Comparison of ENCODE assay signal across 28 mouse cellular contexts in genomic region chr1:96019443-96019842, GRCm38 (mm10).
DNase-seq lines count a peak whose midpoint lies in the region; ATAC-seq and TF ChIP-seq lines count a peak whose summit lies in the region.
"Had no signal": no experiment of that assay in that cellular context is flagged by ENCODE, and none has a peak within 500 bp of the region (broad histone marks: within the 10 kb centered on the region; RNA-seq: fewer than 3 reads in every experiment).

No protein-coding gene starts in this region.

- H3K9ac ChIP-seq in forebrain, embryonic 11.5 days (ENCODE audit: low read length), result no peak overlapping the region
- H3K9ac ChIP-seq in forebrain, embryonic 15.5 days (replicated peaks), result no peak overlapping the region
- no peak overlapping the region for H3K9ac ChIP-seq in midbrain, embryonic 12.5 days (replicated peaks)
- H3K9ac ChIP-seq in midbrain, embryonic 15.5 days, result no peak overlapping the region
- H3K9ac ChIP-seq: heart, embryonic 13.5 days; hindbrain, embryonic 14.5 days had no signal

- H3K4me3 ChIP-seq in forebrain, embryonic 11.5 days (ENCODE audit: low read depth, low read length), result no peak overlapping the region
- H3K4me3 ChIP-seq in forebrain, embryonic 15.5 days, result no peak overlapping the region
- no peak overlapping the region for H3K4me3 ChIP-seq in midbrain, embryonic 12.5 days
- no peak overlapping the region for H3K4me3 ChIP-seq in midbrain, embryonic 15.5 days
- H3K4me3 ChIP-seq: forebrain, embryonic 10.5 days; heart, adult 2 months; heart, embryonic 10.5 days; heart, embryonic 13.5 days had no signal

- 30% methylated on average over 1 of the region's 1 CpGs for WGBS in forebrain, embryonic 11.5 days
- 11% methylated on average over 1 of the region's 1 CpGs for WGBS in forebrain, embryonic 15.5 days
- 57% methylated on average over 1 of the region's 1 CpGs for WGBS in midbrain, embryonic 12.5 days
- 38% methylated on average over 1 of the region's 1 CpGs for WGBS in midbrain, embryonic 15.5 days

- no peak overlapping the region for H3K4me2 ChIP-seq in forebrain, embryonic 11.5 days (ENCODE audit: low read depth, low read length, severe bottlenecking)
- H3K4me2 ChIP-seq in forebrain, embryonic 15.5 days (replicated peaks), result no peak overlapping the region
- no peak overlapping the region for H3K4me2 ChIP-seq in midbrain, embryonic 12.5 days (replicated peaks)
- H3K4me2 ChIP-seq in midbrain, embryonic 15.5 days, result no peak overlapping the region
- H3K4me2 ChIP-seq: heart, embryonic 13.5 days; hindbrain, embryonic 14.5 days had no signal

- TF ChIP-seq CTCF in brain, embryonic 14.5 days (IDR thresholded peaks at IDR 0.05; ENCODE audit: borderline replicate concordance, extremely low read depth, insufficient read depth, insufficient read length), result no peak

- peak; percentile 63; the same call in 1 of the 2 replicates for ATAC-seq in forebrain, embryonic 11.5 days (replicated peaks; ENCODE audit: low FRiP score)
- no peak for ATAC-seq in forebrain, embryonic 15.5 days (replicated peaks)
- 0 out of 2 replicates have a peak, but pooled peaks have one; percentile 27 for ATAC-seq in midbrain, embryonic 12.5 days (ENCODE audit: low FRiP score, low read depth)
- no peak for ATAC-seq in midbrain, embryonic 15.5 days (replicated peaks)
- ATAC-seq: hindbrain, postnatal 0 days; inflammation-experienced regulatory T-cells, adult 6 months; intestine, embryonic 16.5 days had no signal

- TF ChIP-seq POLR2A in brain, embryonic 14.5 days (IDR thresholded peaks at IDR 0.05; ENCODE audit: borderline replicate concordance, extremely low read depth, insufficient read depth, insufficient read length, poor library complexity, severe bottlenecking), result no peak

- H3K4me1 ChIP-seq in forebrain, embryonic 11.5 days (replicated peaks; ENCODE audit: control insufficient read depth, insufficient read depth, low read length), result no peaks in the 10 kb centered on the region
- H3K4me1 ChIP-seq in forebrain, embryonic 15.5 days, result no peaks in the 10 kb centered on the region
- H3K4me1 ChIP-seq in midbrain, embryonic 12.5 days, result no peaks in the 10 kb centered on the region; the same call in 1 of the 2 replicates
- no peaks in the 10 kb centered on the region for H3K4me1 ChIP-seq in midbrain, embryonic 15.5 days
- H3K4me1 ChIP-seq: heart, embryonic 10.5 days; heart, embryonic 13.5 days had no signal

- no peaks in the 10 kb centered on the region for H3K9me3 ChIP-seq in forebrain, embryonic 11.5 days (ENCODE audit: control insufficient read depth, low read length)
- no peaks in the 10 kb centered on the region for H3K9me3 ChIP-seq in forebrain, embryonic 15.5 days
- H3K9me3 ChIP-seq in midbrain, embryonic 12.5 days, result no peaks in the 10 kb centered on the region
- no peaks in the 10 kb centered on the region for H3K9me3 ChIP-seq in midbrain, embryonic 15.5 days
- H3K9me3 ChIP-seq: forebrain, embryonic 10.5 days; G1E; heart, embryonic 10.5 days; heart, embryonic 13.5 days had no signal

- no peak for DNase-seq in forebrain, embryonic 11.5 days (ENCODE audit: low spot score)
- peak; percentile 32 for DNase-seq in Muller cell, postnatal 12 days (ENCODE audit: inconsistent ontology term)
- peak; percentile 69 for DNase-seq in brain, embryonic 14.5 days (ENCODE audit: low read depth)
- no peak for DNase-seq in cerebellum, postnatal 36 days
- DNase-seq: adrenal gland, adult 2 months; adrenal gland, postnatal 14 days; B cell, adult 2 months; cerebellum, adult 18-20 months; cerebellum, adult 9-10 months; cerebellum, postnatal 14 days; embryo, embryonic 11 days; gastrocnemius, postnatal 10 days; gastrocnemius, postnatal 36 days; heart, adult 2 months; heart, postnatal 14 days; heart, postnatal 4 days had no signal

- H3K36me3 ChIP-seq in forebrain, embryonic 11.5 days (ENCODE audit: control insufficient read depth, insufficient read depth, low read length), result no peaks in the 10 kb centered on the region
- no peaks in the 10 kb centered on the region for H3K36me3 ChIP-seq in forebrain, embryonic 15.5 days
- no peaks in the 10 kb centered on the region for H3K36me3 ChIP-seq in midbrain, embryonic 12.5 days
- H3K36me3 ChIP-seq in midbrain, embryonic 15.5 days (replicated peaks), result no peaks in the 10 kb centered on the region
- H3K36me3 ChIP-seq: forebrain, embryonic 10.5 days; G1E; heart, embryonic 10.5 days; heart, embryonic 13.5 days had no signal

- H3K27me3 ChIP-seq in forebrain, embryonic 11.5 days (ENCODE audit: control insufficient read depth, insufficient read depth, low read length), result no peaks in the 10 kb centered on the region
- H3K27me3 ChIP-seq in forebrain, embryonic 15.5 days, result no peaks in the 10 kb centered on the region
- no peaks in the 10 kb centered on the region for H3K27me3 ChIP-seq in midbrain, embryonic 12.5 days
- no peaks in the 10 kb centered on the region for H3K27me3 ChIP-seq in midbrain, embryonic 15.5 days (replicated peaks)
- H3K27me3 ChIP-seq: CH12.LX; heart, embryonic 13.5 days had no signal

- no peak overlapping the region for H3K27ac ChIP-seq in forebrain, embryonic 11.5 days (ENCODE audit: low read depth, low read length)
- no peak overlapping the region for H3K27ac ChIP-seq in forebrain, embryonic 15.5 days (replicated peaks)
- no peak overlapping the region for H3K27ac ChIP-seq in midbrain, embryonic 12.5 days (replicated peaks)
- no peak overlapping the region for H3K27ac ChIP-seq in midbrain, embryonic 15.5 days
- H3K27ac ChIP-seq: forebrain, embryonic 10.5 days; heart, adult 2 months; heart, embryonic 10.5 days; heart, embryonic 13.5 days; hindbrain, embryonic 14.5 days; hindbrain, postnatal 0 days had no signal

Comparison
In these comparisons a context has a peak if more than half of its experiments do, and no peak if none do; other contexts are left out.
1. ATAC-seq: peak in forebrain, embryonic 11.5 days (single experiment) and midbrain, embryonic 12.5 days (single experiment); none in forebrain, embryonic 15.5 days (single experiment) and midbrain, embryonic 15.5 days (single experiment).
2. DNase-seq: peak in Muller cell, postnatal 12 days (single experiment) and brain, embryonic 14.5 days (single experiment); none in forebrain, embryonic 11.5 days (single experiment) and cerebellum, postnatal 36 days (0 of 2).